Mouse (Mus musculus): Measurements from ENCODE around the gene Flywch1.

DNA sequence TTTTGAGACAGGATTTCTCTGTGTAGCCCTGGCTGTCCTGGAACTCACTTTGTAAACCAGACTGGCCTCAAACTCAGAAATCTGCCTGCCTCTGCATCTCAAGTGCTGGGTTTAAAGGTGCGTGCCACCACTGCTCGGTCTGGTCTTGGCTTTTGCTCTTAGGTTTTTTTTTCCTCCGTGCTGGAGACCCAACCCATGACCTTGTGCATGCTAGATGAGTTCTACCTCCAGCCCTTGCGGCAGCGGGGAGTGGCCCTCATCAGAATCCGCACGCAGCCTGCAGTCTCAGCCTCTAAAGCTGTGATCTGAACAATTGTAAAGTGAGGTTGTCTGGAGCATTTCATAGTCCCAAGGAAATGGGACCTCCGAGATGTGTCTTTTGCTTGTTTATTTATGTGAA, 23.9 kb upstream of the Flywch1 start:
- TF ChIP-seq CTCF (IDR thresholded peaks at IDR 0.05; ENCODE audit: borderline replicate concordance, insufficient read depth, low read depth, low read length) (no peak), POLR2A (IDR thresholded peaks at IDR 0.05; ENCODE audit: borderline replicate concordance, insufficient read depth, low read length) (no peak)

Data from cerebellum, adult 2 months (tissue).